Mouse (Mus musculus) bone marrow macrophage, adult 2 months (primary cell): ENCODE data around the gene Lamtor4.

Source experiments
- CTCF ChIP-seq: IDR thresholded peaks from 2 replicates; pipeline ENCODE4 v1.5.1; 2012; ENCODE audit warnings: low read depth, mild to moderate bottlenecking, low read length, moderate library complexity
- POLR2A ChIP-seq: IDR thresholded peaks from 2 replicates; pipeline ENCODE4 v1.6.1; 2012; ENCODE audit warnings: mild to moderate bottlenecking, low read depth, low read length, borderline replicate concordance

DNA sequence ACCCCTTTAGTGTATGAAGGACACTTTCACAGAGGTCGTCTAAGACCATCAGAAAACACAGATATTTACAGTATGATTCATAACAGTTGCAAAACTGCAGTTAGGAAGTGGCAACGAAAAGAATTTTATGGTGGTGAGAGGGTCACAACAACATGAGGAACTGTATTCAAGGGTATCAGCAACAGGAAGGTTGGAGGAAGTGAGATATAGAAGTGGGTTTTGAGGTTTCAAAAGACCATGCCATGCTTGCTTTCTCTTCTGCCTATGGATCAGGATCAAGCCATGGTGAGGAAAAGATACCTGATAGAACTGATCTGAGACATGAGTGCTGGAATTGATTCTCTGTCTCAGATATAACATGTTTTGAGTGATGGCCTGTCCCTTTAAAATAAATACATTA is 27.9 kb upstream of the Lamtor4 start:
- TF ChIP-seq CTCF (no peak), POLR2A (no peak)
